Mouse (Mus musculus) mouse trophoblast stem cell (cell line): ENCODE measurements at regions not wholly inside any gene's neighbourhood (a gene's known extent, or its start where the extent isn't known, plus 50 kb on each side); places are given as distances from the start of the nearest gene placed in this dataset.

Experiments
- in situ Hi-C, 2 experiments: fragments of 300-500 bp; cut with MseI, MboI; formaldehyde crosslinking; loops; 2 replicates in 1 of 2; 3 replicates in 1 of 2; pipeline ENCODE4 v1.15.1; 2025

DNA sequence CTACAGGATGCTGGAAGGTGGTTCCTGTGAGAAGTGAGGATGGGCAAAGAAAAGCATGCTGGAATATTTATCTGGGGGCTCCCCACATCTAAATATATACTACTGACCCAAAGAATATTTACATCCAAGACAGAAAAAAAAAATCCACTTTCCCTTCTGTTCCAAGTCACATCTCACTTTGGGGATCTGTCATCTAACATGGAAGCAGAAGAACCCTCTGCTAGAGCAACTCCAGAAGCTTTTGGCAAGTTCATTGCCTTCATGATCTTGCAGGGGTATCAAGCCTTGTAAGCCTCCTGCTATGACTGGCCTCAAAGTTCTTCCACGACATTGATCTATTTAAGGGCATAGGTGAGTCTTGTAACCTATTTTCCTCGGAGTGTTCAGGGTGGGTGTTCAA lies 64.9 kb upstream of the Spdye4c start:
- in situ Hi-C loops, result no loop called here

DNA sequence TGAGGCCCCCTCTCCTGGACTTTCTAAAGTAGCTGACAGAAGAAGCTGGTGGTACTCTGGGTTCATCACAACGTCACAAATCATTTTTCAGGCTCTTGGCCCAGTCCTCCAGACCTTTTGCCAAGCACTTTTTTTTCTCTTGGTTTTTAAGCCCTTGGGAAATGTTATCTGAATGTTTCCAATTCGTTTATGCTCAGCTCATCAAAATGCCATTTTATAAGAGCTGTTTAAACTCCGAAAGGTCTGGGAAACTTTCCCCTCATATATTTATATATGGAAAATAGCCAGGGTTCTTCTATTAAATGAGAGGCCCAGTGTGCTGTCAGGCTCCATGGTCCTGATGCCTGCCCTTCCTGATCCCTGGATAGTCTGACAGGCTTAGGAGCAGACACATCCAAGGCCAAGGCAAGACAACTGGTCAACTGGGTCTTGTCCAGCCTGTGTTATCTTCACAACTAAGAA lies 64.1 kb upstream of the Spdye4c start:
- in situ Hi-C loops, result no loop called here

DNA sequence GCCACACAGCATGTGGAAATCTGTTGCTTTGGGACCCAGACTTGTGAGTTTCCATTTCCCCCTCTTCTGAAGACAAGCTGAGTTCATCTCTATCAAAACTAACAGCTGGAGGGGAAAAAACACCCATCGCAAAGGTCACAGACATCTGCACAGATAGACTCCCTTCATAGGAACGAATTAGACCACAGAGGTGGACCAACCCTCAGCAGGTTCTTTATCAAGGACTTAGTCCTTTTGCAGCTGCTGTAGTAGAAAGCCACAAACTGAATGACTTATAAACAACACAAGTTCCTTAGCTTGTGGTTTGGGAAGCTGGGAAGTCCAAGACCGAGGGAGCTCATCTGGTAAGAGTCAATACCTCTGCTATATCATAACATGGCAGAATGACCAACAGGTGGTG lies 54.7 kb upstream of the Spdye4c start:
- in situ Hi-C loops, result no loop called here

DNA sequence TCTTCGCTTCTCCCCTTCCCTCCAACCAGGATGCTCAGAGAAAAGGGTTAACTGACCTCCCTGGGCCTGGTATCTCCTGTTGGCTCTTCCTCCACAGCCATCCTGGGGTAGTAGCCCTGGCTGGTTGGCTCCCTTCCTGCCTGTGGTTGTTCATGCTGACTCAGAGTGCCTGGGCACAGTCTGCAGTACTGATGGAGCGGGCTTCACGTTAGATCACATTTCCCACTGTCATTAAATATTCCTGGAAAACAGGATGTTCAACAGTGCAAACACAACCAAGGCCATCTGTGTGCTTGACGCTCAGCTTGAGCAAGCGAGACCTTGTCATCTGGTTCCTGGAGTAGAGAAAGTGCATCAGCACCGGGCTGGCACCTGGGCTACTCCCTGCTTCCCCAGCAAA lies 53.6 kb upstream of the Spdye4c start:
- in situ Hi-C loops, result no loop called here

DNA sequence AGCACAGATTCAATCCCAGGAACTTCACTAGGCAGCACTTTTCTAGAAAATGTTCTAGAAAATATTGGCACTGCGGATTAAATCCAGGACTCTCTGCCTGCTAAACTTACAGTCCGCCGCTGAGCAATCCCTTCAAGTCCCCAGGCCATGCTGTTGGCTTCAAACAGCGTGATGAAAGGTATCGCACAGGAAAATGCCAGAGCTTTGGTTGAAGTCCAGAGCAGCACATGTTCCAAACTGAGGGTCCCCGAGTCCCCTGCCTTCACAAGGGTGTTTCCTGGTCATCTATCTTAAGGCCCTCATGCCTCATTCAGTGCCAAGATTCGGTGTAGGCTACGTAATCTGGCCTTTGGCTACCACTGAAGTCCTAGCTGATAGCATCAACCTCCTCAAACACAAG lies 52.3 kb upstream of the Spdye4c start:
- in situ Hi-C loops, result no loop called here
